Mouse (Mus musculus) yolk sac, embryonic 10.5 days (tissue): Measurements from ENCODE around the gene Nos1.

Experiments used
- DNase-seq: peaks from one replicate; pipeline ENCODE4 v3.0.0-alpha.2; 2017; ENCODE audit warnings: low spot score

Gene Nos1

DNA sequence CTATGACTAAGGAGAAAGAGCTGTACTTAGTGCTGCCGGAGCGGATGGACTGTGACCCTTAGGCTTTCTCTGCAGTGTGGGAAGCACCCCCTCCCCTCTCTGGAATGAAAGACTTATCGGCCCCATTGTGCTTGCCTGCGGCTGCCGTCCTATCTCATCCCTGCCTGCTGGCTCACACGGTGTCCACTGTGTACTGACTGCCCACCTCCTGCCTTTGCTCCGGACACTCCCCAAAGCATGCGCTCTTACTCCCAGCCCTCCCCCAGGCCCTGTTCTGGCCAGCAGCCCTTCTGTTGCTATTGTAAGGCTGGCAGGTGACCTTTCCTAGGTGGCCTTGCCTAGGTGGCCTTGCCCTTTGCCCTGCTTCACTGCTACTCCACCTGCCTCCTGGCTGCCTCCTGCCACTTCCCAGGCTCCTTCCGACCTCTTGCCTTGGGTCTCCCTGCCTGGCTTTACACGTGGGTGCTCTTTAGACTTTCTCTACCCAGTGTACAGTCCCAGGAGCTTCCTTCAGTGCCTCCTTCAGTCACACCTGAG is 216.7 kb downstream of the Nos1 start:
- DNase-seq: peak; percentile 91

DNA sequence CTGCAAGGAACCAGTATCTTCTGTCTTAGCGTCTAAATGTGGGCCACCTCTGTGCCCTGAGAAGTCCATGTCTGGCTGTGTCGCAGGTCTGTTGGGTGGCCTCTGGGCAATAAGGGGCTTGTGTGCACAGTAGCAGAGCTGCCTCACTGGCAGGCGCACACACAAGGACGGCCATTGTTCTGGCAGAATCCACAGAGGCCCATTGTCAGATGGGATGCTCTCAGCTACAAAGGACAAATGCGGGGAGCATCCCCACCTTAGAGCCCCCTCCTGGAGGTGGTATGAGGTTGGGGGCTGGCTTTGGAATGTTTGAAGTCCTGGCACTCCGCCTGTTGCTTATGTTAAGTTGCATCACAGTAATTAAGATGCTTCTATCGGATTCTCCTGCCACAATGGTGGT is 218.2 kb downstream of the Nos1 start:
- no peak for DNase-seq

DNA sequence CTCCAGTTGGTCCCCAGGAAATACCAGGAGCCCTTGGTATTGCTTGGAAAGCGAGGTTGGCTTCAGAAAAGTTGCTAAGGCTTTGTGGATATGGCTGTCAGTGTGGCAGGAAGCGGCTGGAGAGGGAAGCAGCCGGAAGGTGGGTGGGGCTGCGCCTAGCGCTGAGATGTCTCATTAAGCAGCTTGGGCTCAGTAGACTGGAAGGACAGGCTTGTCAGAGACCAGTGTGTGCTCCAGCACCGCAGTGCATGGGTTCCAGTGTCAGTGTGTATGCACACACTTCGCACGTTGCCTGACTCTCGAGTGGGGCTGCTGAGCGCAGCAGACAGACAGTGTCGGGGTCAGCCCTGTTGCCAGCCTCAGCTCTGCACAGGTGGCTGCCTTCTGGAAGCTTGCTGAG is 218.8 kb downstream of the Nos1 start:
- no peak for DNase-seq

DNA sequence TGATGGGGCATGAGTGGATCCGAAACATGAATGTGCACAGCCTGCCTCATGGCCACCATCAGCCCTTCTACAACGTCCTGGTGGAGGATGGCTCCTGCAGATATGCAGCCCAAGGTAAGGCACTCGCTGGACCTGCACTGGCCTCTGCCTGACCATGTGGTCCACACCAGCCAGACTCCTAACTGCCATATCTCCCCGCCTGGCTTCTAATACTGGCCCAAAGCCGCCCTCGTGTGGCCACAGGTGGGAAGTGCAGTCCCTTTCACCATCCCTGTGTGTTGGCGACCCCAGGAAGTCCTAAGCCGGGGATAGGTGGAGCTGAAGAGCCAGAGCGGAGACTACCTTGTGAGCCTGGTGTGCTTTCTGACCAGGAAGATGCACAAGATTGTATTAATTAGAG is 221.2 kb downstream of the Nos1 start:
- peak; percentile 73 for DNase-seq

DNA sequence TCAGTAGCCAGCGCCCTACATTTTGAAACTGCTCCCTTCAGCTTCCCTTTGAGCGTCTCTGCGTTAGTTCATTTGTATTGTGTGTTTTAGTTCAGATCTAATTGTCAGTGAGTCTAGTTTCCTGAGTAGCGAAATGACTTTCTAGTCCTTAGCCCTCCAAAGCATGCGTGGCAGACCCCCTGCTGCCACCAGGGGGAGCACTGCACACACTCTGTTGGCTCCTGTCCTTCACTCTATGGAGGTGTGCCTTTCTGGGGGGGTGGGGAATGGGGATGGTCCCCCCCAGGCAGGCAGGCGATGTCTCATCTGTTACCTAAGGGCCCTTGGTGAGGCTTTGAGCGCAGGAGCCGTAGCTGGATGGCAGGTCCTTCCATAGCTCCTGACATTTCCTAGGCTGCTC is 223.8 kb downstream of the Nos1 start:
- no peak for DNase-seq

DNA sequence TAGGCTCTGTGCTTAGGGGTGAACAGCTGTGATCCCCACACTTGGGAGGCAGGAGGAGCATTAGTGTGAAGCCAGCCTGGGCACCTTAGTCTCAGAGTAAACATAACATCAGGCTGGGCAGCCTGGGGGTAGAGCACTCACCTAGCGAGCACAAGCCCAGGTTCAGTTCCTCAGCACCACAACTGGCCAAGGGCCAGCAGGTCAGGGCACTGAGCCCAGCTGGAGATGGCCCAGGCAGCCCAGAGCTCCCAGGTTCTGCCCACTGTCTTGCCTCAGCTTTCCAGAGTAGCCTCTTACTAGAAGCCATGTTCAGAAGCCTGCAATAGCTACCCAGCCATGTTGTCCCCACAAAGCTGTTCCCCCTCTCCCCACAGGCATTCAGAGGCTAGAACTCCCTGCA is 224.9 kb downstream of the Nos1 start:
- no peak for DNase-seq

DNA sequence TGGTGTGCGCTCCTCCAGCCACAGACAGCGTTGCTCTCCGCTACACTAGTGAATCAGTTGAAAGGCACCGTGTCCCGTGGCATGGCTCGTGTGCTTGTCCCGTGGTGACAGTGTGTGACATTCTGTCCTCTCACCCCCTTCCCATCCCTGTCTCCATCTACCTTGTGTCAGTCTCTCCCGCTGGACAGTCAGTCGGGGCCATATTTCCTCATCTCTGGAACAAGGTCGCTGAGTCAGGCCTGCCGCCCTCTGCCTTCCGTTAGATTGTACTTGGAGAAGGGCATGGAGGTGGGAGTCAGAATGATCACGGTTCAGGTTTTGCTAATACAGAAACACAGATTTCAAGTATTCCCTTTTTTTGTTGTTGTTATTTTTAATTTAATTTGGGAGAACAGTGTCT is 227.5 kb downstream of the Nos1 start:
- DNase-seq: no peak
